Mouse (Mus musculus) c-Kit-positive CD71-positive TER-119-negative erythroid progenitor cells, embryonic 14.5 days (primary cell): ENCODE results near the gene Rgs14.
A peak's percentile ranks its signal among the peaks of the same experiment; 100 is the strongest.

Source experiments
- DNase-seq: peaks from one replicate; pipeline ENCODE4 v3.0.0-alpha.2; 2013; ENCODE audit warnings: low read depth

The Rgs14 gene

DNA sequence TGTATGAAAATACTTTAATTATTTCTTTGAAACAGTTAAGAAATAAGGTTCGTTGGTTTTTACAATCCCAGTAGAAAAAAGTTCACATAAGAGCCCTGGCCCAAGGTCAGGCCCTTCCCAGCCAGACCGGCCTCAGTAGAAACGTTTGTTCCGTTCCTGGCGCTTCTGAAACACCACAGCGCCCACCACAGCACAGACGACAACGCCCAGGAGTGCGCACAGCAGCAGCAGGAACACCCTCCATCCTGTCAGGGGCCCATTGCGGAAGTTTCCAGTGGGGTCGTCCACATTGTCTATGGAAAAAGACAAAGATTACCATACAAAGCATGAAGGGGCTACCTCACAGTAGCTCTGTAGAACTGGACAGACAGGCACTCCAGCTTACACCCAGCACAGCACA is 22.8 kb upstream of the Rgs14 start:
- DNase-seq, result no peak

DNA sequence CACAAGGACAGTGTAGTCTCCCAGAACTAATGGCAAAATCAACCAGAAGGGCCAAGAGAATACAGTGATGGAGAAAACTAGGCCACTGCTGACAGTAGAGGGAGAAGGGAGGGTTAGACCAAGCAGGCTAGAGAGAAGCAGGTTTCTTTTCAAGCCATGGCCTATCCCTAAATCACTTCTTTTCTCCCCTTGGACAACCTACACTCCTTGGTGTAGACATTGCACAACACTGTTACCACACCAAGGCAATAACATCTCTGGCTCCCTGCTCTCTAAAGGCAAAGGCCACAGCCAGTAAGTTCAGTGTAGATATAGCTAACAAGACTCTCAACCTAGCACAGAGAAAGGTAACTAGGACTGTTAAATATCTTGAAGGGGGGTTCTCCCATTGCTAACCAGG is 8.4 kb upstream of the Rgs14 start:
- no peak for DNase-seq

DNA sequence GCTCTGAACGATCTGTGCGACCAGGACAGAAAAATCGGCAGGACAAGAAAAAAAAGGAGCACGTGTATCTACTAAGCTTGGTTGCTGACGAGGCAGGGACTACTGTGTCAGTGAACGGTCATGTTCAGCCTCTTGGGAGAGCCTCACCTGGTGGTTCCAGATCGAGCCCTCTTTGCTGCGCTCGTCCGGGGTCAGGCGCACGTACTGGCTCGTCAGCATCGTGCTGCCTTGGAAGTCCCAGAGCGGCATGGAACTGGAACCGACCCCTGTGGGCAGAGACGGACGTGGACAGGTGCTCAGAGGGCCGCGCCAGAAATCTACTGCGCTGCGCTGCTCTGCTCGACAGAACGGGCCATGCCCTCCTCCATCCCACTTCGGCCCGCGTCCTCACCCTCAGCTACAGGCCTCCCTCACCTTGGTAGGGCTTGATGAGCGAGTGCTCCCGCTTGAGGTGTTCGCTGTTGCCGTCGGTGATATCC is 7.5 kb upstream of the Rgs14 start:
- no peak for DNase-seq

DNA sequence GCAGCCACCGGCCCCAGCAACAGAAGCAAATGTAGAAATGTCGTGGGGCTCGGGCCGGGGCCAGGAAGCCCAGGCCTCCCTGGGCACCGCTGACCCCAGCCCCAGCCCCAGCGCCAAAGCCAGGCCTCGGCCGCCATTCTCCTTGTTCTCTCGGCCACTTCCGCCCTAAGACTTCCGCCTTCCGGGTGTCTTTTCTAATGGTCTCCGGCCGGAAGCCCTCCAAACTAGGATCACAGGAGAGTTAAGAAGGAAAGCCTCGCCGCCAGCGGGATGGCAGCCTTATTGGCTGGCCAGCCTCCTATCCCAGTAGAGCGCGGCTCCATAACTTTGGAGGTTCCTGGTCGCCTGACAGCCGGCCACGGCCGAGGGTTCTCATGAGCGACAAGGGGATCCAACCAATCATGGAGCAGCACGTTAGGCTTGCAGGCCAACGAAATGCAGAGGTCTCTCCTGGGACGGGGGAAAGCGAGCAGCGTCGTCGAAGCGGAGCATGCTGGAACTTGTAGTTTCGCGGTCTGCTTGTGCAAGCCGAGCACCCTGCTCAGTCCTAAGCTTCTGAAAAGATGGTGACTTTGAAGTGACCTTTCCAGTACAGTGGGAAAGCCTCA is 7.0 kb upstream of the Rgs14 start, which contains the start of gene Lman2:
Gene Lman2 (minus strand): TSS at position 331 of the 608 bp plus-strand sequence.
- DNase-seq, result peak; percentile 96

DNA sequence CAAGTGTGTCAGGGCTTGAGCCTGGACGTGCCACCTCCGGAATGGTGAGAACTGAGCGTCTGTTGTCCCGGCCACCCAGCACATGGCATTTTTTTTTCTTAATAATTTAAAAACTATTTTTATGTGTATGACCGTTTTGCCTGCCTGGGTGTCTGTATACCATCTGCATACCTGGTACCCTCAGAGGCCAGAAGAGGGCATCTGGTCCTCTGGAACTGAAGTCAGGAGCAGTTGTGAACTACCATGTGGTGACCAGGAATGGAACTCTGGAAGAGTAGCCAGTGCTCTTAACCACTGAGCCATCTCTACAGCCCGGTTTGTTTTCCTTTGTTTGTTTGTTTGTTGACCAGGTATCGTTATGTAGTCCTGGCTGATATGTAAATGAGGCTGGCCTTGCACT is 1.1 kb upstream of the Rgs14 start:
- DNase-seq, result no peak

DNA sequence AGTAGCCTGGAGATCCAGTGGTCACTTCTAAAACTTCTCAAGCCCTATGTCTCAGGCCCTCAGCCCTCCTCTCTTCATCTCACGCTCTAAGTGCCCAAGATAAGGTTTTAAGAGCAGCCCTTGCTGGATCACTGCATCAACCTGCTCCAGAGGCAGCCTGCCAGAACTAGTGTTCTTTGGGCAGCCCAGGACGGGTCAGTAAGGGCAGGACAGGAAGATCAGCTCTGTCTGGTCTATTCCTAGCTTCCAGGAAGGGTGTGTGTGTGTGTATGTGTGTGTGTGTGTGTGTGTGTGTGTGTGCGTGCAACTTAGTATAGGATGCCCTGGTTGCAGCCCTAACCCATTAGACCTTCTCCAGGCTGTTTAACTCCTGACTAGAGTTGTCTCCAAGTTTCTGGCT is 702 bp downstream of the Rgs14 start:
- no peak for DNase-seq

DNA sequence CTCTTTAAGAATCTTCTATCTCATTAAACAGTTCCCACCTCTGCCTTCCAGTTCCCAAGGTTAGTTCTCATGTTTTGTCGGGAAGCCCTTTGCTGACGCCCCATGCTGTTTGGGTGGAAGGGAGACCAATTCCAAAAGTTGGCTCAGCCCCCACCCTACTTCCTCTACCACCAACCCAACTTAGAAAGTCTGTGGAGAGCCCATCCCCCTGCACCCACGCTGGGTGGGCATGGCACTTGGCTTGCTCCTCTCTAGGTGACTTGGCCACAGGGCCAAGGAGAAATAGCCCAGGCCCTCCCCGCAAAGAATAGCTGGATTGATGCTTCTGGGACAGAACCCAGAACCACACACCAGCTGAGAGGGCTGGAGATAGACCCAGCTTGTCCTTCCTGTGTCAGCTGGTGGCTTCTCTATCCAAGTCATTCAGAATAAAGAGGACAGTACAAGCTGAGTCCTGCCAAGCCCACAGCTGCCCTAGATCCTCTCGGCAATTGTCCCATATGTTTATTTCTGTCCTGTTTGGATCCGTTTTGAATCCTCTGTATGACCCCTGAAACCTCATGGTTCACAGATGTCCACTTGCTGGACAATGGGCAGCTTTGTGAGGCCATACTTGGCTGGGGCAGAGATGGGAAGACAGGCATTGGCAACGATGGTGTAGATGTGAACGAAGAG is 1.6 kb downstream of the Rgs14 start:
- no peak for DNase-seq

DNA sequence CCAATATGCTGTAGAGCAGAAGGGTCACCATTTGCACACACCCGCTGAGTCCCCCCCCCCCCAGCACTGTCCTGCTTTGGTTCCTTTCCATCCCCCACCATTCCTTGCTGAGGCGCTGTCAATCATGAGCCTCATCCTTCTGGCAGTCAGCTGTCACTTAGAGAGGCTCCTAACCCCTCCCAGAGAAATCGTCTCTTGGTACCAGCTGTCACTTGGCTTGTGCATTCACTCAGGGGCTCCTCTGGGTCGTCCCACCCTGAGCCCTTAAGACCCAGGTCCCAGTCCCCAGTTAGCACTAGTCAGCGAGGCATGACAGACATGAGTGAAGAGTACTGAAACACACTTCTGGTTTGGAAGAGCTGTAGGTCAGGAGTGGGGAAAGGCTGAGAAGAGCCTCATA is 2.2 kb downstream of the Rgs14 start:
- DNase-seq, result no peak

DNA sequence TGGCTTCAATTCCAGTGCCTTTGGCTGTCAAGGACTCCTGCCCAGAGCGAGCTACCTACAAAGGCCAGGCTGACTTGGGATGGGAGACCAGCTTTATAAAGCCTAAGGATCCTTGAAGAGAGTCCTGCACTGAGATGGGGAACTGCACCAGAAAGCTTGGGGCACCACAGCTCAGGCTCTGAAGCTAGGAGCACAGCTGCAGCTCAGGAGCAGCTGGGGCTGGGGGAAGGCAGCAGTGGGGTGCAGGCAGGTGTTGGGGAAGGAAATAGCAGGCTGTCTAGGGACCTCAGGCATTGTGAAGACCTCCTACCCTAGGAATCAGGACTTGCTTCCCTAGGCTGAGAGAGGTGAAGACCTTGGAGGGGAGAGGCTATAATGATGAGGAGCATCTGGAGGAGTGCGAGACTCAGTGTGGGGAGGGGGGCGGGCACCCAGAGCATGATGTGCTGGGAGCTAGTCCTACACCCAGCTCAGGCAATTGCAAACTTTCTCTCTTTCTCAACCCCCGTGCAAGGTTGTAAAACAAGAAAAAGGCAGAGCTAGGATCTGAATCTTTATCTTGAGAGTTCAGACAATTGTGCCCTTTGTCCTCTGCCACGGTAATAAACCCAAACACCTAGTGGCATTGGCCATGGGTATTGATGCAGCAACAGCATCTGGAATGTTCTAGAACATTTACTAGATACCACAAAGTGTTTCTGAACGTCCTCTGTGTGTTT is 4.8 kb downstream of the Rgs14 start:
- DNase-seq, result no peak

DNA sequence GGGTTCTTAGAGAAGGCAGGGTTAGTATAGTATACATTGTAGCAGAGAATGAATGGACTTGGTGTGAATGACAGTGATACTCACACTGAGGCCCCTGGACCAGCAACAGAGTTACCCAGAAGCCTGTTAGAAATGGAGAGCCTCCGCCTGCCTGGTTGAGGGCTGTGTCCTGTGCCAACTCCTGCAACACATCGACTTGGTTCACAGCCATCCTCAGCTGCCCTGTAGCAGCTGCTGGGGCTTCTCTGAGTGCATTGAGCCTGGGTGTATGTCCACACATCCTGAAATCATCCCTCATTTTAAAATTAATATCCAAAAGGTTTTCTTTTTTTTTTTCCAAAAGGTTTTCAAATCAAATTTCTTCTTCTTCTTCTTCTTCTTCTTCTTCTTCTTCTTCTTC is 6.3 kb downstream of the Rgs14 start:
- no peak for DNase-seq

DNA sequence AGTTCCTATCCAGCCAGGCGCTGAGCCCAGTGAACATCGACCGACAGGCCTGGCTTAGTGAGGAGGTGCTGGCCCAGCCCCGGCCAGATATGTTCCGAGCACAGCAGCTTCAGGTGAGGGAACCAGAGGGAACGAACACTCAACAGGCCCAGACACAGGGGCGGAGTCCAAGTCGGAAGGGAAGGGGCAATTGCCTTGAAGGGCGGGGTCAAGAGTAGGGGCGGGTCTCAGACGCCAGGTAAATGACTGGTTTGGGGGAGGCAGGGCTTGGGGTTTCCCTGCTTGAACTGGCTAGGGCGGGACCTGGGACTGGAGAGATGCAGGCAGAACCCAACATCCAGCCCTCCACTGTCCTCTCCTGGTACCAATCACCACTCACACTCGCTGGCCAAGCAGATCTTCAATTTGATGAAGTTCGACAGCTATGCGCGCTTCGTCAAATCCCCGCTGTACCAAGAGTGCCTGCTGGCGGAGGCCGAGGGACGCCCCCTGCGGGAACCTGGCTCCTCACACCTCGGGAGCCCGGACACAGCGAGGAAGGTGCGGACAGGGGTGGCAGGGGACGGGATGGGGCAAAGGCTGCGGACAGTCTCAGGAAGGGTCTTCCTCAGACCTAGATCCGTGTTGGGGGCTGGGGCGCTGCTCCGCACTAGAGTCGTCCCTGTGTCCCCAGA is 9.5 kb downstream of the Rgs14 start:
- no peak for DNase-seq

DNA sequence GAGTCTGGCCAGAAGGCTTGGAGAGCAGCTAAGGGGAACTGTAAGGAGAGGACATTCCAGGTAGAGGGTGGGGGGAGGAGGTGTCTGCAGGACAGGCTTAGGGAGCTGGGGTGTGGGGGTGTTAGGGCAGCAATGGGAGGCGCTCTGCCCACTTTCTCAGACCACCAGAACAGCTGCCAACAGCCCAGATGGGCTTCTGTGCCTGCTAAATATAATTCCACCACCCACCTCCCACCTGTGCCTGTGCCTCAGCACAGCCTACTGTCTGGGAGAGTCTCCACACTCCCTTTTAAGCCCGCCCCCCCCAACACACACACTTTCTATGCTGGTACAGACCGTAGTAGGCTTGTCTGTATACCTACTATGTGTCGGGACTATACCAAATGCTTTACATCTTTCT is 12.3 kb downstream of the Rgs14 start:
- no peak for DNase-seq

DNA sequence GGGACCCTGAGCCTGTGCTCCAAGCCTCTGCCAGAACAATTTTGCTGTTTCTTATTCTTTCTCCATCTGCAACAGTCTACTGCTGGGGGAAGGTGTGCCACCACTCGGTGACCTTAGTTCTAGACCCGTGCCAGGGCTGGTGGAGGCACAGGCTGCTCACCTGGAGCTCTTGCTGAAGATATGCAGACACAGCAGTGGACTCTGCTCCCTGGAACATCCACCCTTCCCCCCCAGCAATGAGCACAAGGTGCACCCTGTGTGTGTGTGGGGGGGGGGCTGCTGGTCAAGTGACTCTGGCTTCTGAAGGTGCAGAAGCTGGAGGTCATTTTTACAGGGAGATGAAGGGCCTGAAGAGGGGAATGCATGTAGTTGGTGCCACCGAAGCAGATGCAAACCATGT is 21.1 kb downstream of the Rgs14 start:
- DNase-seq, result no peak

DNA sequence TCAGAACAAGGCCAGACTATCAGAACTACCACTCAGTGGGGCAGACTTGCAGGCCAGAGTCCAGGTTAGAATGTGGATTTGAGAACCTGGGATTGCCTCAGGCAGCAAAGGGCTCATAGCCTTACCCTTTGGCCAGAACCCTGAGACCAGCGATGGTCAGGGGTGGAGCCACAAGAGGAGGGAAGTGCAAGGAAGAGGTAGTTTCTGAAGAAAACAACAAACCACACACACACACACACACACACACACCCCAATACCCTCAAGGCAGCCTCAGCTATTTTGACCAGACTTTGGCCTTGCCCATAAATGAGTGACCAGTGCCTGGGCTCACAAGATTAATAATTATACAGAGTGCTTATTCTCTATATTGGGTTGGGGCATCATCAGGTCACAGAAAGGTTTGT is 22.1 kb downstream of the Rgs14 start:
- DNase-seq, result no peak

DNA sequence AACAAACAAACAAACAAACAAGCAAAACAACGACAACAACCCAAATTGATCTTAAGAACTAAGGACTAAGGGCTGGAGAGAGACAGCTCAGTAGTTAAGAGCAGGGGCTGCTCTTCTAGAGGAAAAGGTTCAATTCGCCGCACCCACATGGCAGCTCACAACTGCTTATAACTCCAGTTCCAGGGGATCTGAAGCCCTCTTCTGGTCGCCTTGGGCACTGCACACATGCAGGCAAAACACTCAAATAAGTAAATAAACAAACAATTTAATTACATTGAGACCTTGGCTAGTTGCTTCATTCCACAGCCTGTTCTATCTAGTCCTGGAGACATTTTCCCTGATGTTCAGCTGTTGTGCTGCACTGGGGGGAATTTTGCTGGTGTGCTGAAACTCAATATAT is 23.4 kb downstream of the Rgs14 start:
- peak; percentile 31 for DNase-seq

DNA sequence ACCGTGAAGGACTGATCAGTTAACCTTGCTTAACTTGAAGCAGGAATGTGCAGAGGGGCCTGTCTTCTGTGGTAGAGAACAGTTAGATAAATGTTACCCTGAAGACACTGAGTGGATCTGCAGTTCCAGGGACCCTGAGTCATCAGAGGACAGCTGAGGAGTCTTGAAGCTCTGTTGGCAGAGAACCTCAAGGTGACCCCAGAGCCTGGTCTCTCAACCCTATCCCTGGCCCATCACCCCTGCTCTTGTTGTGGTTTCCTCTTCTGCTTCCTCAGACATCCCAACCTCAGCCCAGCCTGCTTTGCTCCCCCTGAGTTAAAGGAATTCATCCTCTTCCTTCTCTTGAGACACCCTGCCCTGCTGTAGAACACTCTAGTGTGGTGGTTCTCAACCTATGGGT is 28.6 kb downstream of the Rgs14 start, which contains the start of gene Slc34a1:
Gene Slc34a1 (plus strand): TSS at position 100 of the 400 bp plus-strand sequence.
- no peak for DNase-seq

DNA sequence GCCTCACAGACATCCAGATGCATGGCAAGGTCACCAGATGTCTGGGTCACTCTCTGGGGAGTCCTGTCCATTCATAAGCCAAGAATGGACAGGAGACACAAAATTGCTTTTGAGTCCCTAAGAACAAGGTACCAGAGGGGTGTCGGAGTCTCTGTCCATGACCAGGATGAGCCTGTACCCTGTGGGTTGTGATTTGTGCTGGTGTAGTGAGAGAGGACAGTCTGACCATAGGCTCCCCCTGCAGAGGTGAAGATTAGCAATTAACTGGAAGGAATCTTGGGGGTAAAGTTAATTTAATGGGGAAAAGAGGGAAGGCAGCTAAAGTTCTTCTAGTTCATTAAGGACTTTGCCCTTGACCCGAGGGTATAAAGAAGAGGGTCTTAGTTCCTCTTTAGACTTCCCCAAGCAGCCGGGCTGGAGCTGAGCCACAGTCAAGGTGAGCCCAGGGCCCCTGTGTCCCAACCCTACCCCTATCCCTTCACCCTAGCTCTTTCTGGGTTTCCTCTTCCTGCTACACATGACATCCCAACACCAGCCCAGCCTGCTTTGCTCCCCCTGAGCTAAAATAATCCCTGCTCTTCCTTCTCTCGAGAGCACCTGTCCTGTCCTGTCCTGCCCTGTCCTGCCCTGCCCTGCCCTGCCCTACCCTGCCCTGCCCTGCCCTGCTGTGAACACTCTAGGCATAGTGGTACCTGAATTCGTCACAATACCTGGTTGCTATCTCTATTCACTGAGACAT is 29.9 kb downstream of the Rgs14 start:
- no peak for DNase-seq

DNA sequence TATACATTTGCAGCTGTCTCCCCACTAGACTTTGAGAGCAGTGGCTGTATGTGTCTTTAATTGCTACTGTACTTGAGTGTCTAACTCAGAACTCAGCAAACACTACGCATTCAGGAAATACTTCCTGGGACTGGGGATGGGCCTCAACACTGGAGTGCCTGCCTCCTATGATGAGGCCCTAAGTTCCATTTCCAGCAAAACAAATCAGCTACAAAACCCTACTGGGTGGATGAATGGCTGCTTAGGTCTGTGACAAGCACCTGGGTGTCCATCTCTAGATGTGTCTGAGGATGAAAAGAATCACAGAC is 30.5 kb downstream of the Rgs14 start:
- no peak for DNase-seq

DNA sequence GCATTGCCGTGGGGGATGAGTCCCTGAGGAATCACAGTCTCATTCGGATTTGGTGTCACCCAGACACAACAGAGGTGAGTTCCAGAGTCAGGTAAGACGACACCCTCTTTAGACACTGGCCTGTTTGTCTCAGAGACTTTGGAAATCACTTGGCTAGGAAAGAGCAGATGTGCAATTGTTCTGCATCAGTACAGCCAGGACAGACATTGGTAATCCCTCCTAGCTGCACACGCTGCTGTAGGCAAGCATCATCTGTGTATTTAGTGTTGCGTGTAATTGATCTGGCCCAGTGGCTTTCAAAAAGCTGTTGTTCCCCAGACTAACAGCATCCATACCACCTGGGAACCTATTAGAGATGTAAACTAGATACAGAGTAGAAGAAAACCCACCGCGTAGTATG is 33.7 kb downstream of the Rgs14 start:
- no peak for DNase-seq

DNA sequence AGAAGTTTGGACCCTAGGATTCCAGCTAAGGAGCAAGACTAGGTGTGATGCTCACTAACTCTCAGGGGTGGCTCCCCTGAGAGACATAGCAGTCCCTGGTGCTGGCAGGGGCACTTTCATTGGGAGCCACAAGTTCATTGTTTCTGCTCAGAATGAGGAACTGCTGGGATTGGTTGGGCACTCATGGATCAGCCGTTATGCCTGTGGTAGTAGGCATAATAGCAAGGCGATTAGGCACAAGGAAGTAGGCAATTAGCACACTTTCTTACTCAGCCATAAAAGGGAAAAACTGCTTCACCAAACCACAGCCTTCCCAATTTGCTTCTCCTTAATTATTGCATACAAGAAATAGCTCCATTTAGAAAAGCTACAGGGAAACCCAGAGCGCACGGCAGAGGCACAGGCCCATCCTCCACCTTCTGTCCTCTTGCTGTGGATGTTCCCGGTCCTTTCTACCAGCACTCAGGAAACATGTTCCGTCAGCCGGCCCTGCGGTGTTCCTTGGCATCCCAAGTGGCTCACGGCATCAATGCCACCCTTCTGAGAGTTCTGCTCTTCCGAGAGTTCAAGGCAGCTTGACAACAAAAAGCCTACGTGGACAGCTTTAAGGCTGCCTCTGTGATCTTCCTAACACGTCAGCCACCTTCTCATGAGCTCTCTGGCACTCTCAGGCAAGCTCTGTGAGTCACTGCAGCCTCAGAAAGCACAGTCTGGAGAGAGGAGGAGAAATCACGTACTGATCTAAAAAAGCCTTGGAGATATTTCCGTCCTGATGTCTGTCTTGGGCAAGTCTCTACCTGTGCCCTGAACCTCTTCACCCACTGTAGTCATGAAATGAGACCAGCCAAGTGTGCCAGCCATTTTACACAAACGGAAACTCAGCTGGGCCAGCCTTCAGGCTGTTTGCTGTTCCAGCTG is 34.7 kb downstream of the Rgs14 start:
- DNase-seq, result no peak
